Mouse (Mus musculus): ENCODE measurements around the gene Dhh. TPM values are rescaled to one million over a fixed set of nuclear protein-coding genes. Genes with fewer than 3 reads are reported as not detected.
A peak's percentile ranks its signal among the peaks of the same experiment; 100 is the strongest.
"Not testable (repeated sequence)": the region's sequence is repeated elsewhere in the genome, so short reads cannot be mapped to it uniquely, and the experiment has no call there.

Dhh gene
- polyA plus RNA-seq, 1 experiment from 2014 or later, result 0.08 TPM

GRCm38 (mm10) chr15:98930017-98930734, 31.8 kb upstream of the Dhh start:
- no peaks in the 10 kb centered on the region for H3K9me3 ChIP-seq (replicated peaks)
- H3K27ac ChIP-seq (replicated peaks), result peak overlapping the region; percentile 19; the same call in 1 of the 2 replicates
- ATAC-seq (ENCODE audit: insufficient read depth), result no peak
- H3K36me3 ChIP-seq (replicated peaks), result peaks cover 23% of the 10 kb centered on the region
- no peaks in the 10 kb centered on the region for H3K27me3 ChIP-seq
- H3K4me1 ChIP-seq (replicated peaks), result peaks cover 22% of the 10 kb centered on the region
- no peak overlapping the region for H3K9ac ChIP-seq
- H3K4me2 ChIP-seq, result no peak overlapping the region
- no peak overlapping the region for H3K4me3 ChIP-seq (replicated peaks)
- WGBS (ENCODE audit: insufficient replicate concordance), result 43% methylated on average over 8 of the region's 8 CpGs

- 16% methylated on average over 13 of the region's 13 CpGs for WGBS (ENCODE audit: insufficient replicate concordance)
- Histone ChIP-seq H3K9me3 (replicated peaks) (no peaks in the 10 kb centered on the region), H3K4me1 (replicated peaks) (peaks cover 20% of the 10 kb centered on the region), H3K9ac (no peak overlapping the region), H3K4me2 (peak overlapping the region; percentile 3; the same call in 1 of the 2 replicates), H3K36me3 (replicated peaks) (peaks cover 23% of the 10 kb centered on the region), H3K27ac (replicated peaks) (0 out of 2 replicates have a peak overlapping the region, but pooled peaks have one; percentile 6), H3K27me3 (no peaks in the 10 kb centered on the region), H3K4me3 (replicated peaks) (no peak overlapping the region)
- no peak for ATAC-seq (ENCODE audit: insufficient read depth)
Measured at GRCm38 (mm10) chr15:98928598-98929240, 30.4 kb upstream of the Dhh start.

GRCm38 (mm10) chr15:98927566-98927965, 29.2 kb upstream of the Dhh start:
- WGBS (ENCODE audit: insufficient replicate concordance), result 70% methylated on average over 5 of the region's 5 CpGs

GRCm38 (mm10) chr15:98924682-98925081, 26.3 kb upstream of the Dhh start:
- H3K27me3 ChIP-seq, result no peaks in the 10 kb centered on the region
- H3K36me3 ChIP-seq (replicated peaks), result no peaks in the 10 kb centered on the region
- H3K9ac ChIP-seq, result no peak overlapping the region
- H3K4me1 ChIP-seq (replicated peaks), result peaks cover 8% of the 10 kb centered on the region; the same call in 1 of the 2 replicates
- H3K9me3 ChIP-seq (replicated peaks), result no peaks in the 10 kb centered on the region
- H3K4me2 ChIP-seq, result no peak overlapping the region
- H3K27ac ChIP-seq (replicated peaks), result no peak overlapping the region
- 48% methylated on average over 3 of the region's 3 CpGs for WGBS (ENCODE audit: insufficient replicate concordance)
- H3K4me3 ChIP-seq (replicated peaks), result no peak overlapping the region
- ATAC-seq (ENCODE audit: insufficient read depth), result peak; percentile 27; the same call in 1 of the 2 replicates

More at GRCm38 (mm10) chr15:98927566-98927965, 29.2 kb upstream of the Dhh start:
- H3K27ac ChIP-seq (replicated peaks), result no peak overlapping the region
- no peak overlapping the region for H3K9ac ChIP-seq
- ATAC-seq (ENCODE audit: insufficient read depth), result no peak
- no peaks in the 10 kb centered on the region for H3K9me3 ChIP-seq (replicated peaks)
- H3K4me3 ChIP-seq (replicated peaks), result no peak overlapping the region
- H3K4me2 ChIP-seq, result no peak overlapping the region
- H3K27me3 ChIP-seq, result no peaks in the 10 kb centered on the region
- H3K4me1 ChIP-seq (replicated peaks), result peaks cover 16% of the 10 kb centered on the region
- peaks cover 16% of the 10 kb centered on the region for H3K36me3 ChIP-seq (replicated peaks)

- ATAC-seq (ENCODE audit: insufficient read depth), result no peak
- no peak overlapping the region for H3K4me3 ChIP-seq (replicated peaks)
- no peak overlapping the region for H3K4me2 ChIP-seq
- 55% methylated on average over 2 of the region's 2 CpGs for WGBS (ENCODE audit: insufficient replicate concordance)
- 0 out of 2 replicates have a peak overlapping the region, but pooled peaks have one; percentile 19 for H3K27ac ChIP-seq (replicated peaks)
- H3K9ac ChIP-seq, result no peak overlapping the region
- H3K4me1 ChIP-seq (replicated peaks), result peaks cover 11% of the 10 kb centered on the region
- H3K27me3 ChIP-seq, result no peaks in the 10 kb centered on the region
- H3K36me3 ChIP-seq (replicated peaks), result no peaks in the 10 kb centered on the region
- no peaks in the 10 kb centered on the region for H3K9me3 ChIP-seq (replicated peaks)
Measured at GRCm38 (mm10) chr15:98923031-98923537, 24.7 kb upstream of the Dhh start.

- WGBS (ENCODE audit: insufficient replicate concordance), result 38% methylated on average over 3 of the region's 3 CpGs
- H3K9me3 ChIP-seq (replicated peaks), result no peaks in the 10 kb centered on the region
- 0 out of 2 replicates have a peak overlapping the region, but pooled peaks have one; percentile 19 for H3K27ac ChIP-seq (replicated peaks)
- H3K9ac ChIP-seq, result no peak overlapping the region
- peaks cover 13% of the 10 kb centered on the region for H3K4me1 ChIP-seq (replicated peaks)
- H3K4me2 ChIP-seq, result no peak overlapping the region
- H3K27me3 ChIP-seq, result no peaks in the 10 kb centered on the region
- no peak overlapping the region for H3K4me3 ChIP-seq (replicated peaks)
- H3K36me3 ChIP-seq (replicated peaks), result no peaks in the 10 kb centered on the region
- ATAC-seq (ENCODE audit: insufficient read depth), result no peak
Measured at GRCm38 (mm10) chr15:98922581-98922980, 24.2 kb upstream of the Dhh start.

GRCm38 (mm10) chr15:98921510-98921909, 23.2 kb upstream of the Dhh start:
- no peak for ATAC-seq (ENCODE audit: insufficient read depth)
- H3K4me1 ChIP-seq (replicated peaks), result peaks cover 24% of the 10 kb centered on the region
- no peak overlapping the region for H3K9ac ChIP-seq
- H3K4me3 ChIP-seq (replicated peaks), result no peak overlapping the region
- H3K36me3 ChIP-seq (replicated peaks), result no peaks in the 10 kb centered on the region
- H3K9me3 ChIP-seq (replicated peaks), result no peaks in the 10 kb centered on the region
- H3K4me2 ChIP-seq, result no peak overlapping the region
- 75% methylated on average over 5 of the region's 5 CpGs for WGBS (ENCODE audit: insufficient replicate concordance)
- H3K27me3 ChIP-seq, result no peaks in the 10 kb centered on the region
- H3K27ac ChIP-seq (replicated peaks), result no peak overlapping the region

- H3K27me3 ChIP-seq, result not testable (repeated sequence)
- 21% methylated on average over 8 of the region's 8 CpGs for WGBS (ENCODE audit: insufficient replicate concordance)
- H3K4me3 ChIP-seq (replicated peaks), result peak overlapping the region; percentile 86
Measured at GRCm38 (mm10) chr15:98918499-98918895, 20.2 kb upstream of the Dhh start.

GRCm38 (mm10) chr15:98917538-98918498, 19.5 kb upstream of the Dhh start, which contains the start of gene Lmbr1l:
Lmbr1l (minus strand) TSS chr15:98918231.
- H3K27ac ChIP-seq (replicated peaks), result peak within 1 kb of the TSS; percentile 83
- peak; percentile 98 for ATAC-seq (ENCODE audit: insufficient read depth)
- no peaks in the 10 kb centered on the region for H3K9me3 ChIP-seq (replicated peaks)
- peaks cover 30% of the 10 kb centered on the region for H3K4me1 ChIP-seq (replicated peaks)
- H3K36me3 ChIP-seq (replicated peaks), result no peaks in the 10 kb centered on the region
- H3K9ac ChIP-seq, result peak within 1 kb of the TSS; percentile 79
- H3K27me3 ChIP-seq, result no peaks in the 10 kb centered on the region
- peak within 1 kb of the TSS; percentile 92 for H3K4me2 ChIP-seq
- peak within 1 kb of the TSS; percentile 86 for H3K4me3 ChIP-seq (replicated peaks)
- under 1% methylated on average over 82 of the region's 82 CpGs for WGBS (ENCODE audit: insufficient replicate concordance)

More at GRCm38 (mm10) chr15:98918499-98918895, 20.2 kb upstream of the Dhh start:
- not testable (repeated sequence) for ATAC-seq (ENCODE audit: insufficient read depth); H3K36me3 ChIP-seq (replicated peaks); H3K9me3 ChIP-seq (replicated peaks)
- Histone ChIP-seq H3K4me2 (peak overlapping the region; percentile 92), H3K27ac (replicated peaks) (peak overlapping the region; percentile 77), H3K4me1 (replicated peaks) (peaks cover 30% of the 10 kb centered on the region), H3K9ac (peak overlapping the region; percentile 79)

GRCm38 (mm10) chr15:98917091-98917490, 18.8 kb upstream of the Dhh start:
- no peak for ATAC-seq (ENCODE audit: insufficient read depth)
- Histone ChIP-seq H3K9ac (peak overlapping the region; percentile 79), H3K4me2 (peak overlapping the region; percentile 92), H3K4me3 (replicated peaks) (peak overlapping the region; percentile 86), H3K27ac (replicated peaks) (peak overlapping the region; percentile 83; the same call in 1 of the 2 replicates), H3K9me3 (replicated peaks) (no peaks in the 10 kb centered on the region), H3K4me1 (replicated peaks) (peaks cover 30% of the 10 kb centered on the region), H3K36me3 (replicated peaks) (no peaks in the 10 kb centered on the region), H3K27me3 (no peaks in the 10 kb centered on the region)
- WGBS (ENCODE audit: insufficient replicate concordance), result under 1% methylated on average over 14 of the region's 14 CpGs

Data from liver, embryonic 15.5 days (tissue).